ENCODE assay signal across 8 mouse cellular contexts in genomic region chr6:33248894-33249758, GRCm38 (mm10). TPM values are rescaled to one million over a fixed set of nuclear protein-coding genes. Genes with fewer than 3 reads are reported as not detected.
DNase-seq lines count a peak whose midpoint lies in the region; ATAC-seq and TF ChIP-seq lines count a peak whose summit lies in the region.

Gene Exoc4 (plus strand): TSS chr6:33249085.

- TF ChIP-seq POLR2A in testis, adult 2 months (IDR thresholded peaks at IDR 0.05; ENCODE audit: control insufficient read depth, low read depth, low read length) = peak; percentile 65

- WGBS in forebrain, embryonic 12.5 days = 1% methylated on average over 34 of the region's 34 CpGs
- WGBS in heart, postnatal 0 days = 4% methylated on average over 32 of the region's 34 CpGs
- WGBS in liver, embryonic 16.5 days (ENCODE audit: insufficient replicate concordance) = 1% methylated on average over 34 of the region's 34 CpGs
- WGBS in neural tube, embryonic 13.5 days = 2% methylated on average over 32 of the region's 34 CpGs

- no peaks in the 10 kb centered on the region for H3K9me3 ChIP-seq in E14TG2a.4 (ENCODE audit: low read length)
- no peaks in the 10 kb centered on the region for H3K9me3 ChIP-seq in forebrain, embryonic 12.5 days
- H3K9me3 ChIP-seq in heart, postnatal 0 days (replicated peaks; ENCODE audit: control insufficient read depth, low read length) = no peaks in the 10 kb centered on the region
- H3K9me3 ChIP-seq in liver, embryonic 16.5 days (replicated peaks; ENCODE audit: control insufficient read depth, low read length) = no peaks in the 10 kb centered on the region
- H3K9me3 ChIP-seq in neural tube, embryonic 13.5 days = no peaks in the 10 kb centered on the region

- peaks cover 33% of the 10 kb centered on the region for H3K36me3 ChIP-seq in E14TG2a.4 (ENCODE audit: insufficient read depth, low read length)
- no peaks in the 10 kb centered on the region for H3K36me3 ChIP-seq in forebrain, embryonic 12.5 days (replicated peaks)
- no peaks in the 10 kb centered on the region for H3K36me3 ChIP-seq in heart, postnatal 0 days (replicated peaks; ENCODE audit: control insufficient read depth, insufficient read depth, low read length)
- H3K36me3 ChIP-seq in liver, embryonic 16.5 days (ENCODE audit: control insufficient read depth, insufficient read depth) = no peaks in the 10 kb centered on the region
- H3K36me3 ChIP-seq in neural tube, embryonic 13.5 days = no peaks in the 10 kb centered on the region
- no peaks in the 10 kb centered on the region for H3K36me3 ChIP-seq in testis, adult 2 months (ENCODE audit: control insufficient read depth, insufficient read depth, low read length)

- TF ChIP-seq CTCF in E14TG2a.4 (conservative IDR thresholded peaks at IDR 0.05; ENCODE audit: low read length) = no peak
- TF ChIP-seq CTCF in heart, postnatal 0 days (IDR thresholded peaks at IDR 0.05; ENCODE audit: low read depth) = no peak
- no peak for TF ChIP-seq CTCF in testis, adult 2 months (IDR thresholded peaks at IDR 0.05; ENCODE audit: control insufficient read depth, insufficient read depth, insufficient replicate concordance, low read depth, low read length)

- H3K4me2 ChIP-seq in forebrain, embryonic 12.5 days = peak within 1 kb of the TSS; percentile 80
- peak within 1 kb of the TSS; percentile 78 for H3K4me2 ChIP-seq in heart, postnatal 0 days (ENCODE audit: low read depth, low read length)
- H3K4me2 ChIP-seq in liver, embryonic 16.5 days (ENCODE audit: low read depth, low read length) = peak within 1 kb of the TSS; percentile 78
- peak within 1 kb of the TSS; percentile 80 for H3K4me2 ChIP-seq in neural tube, embryonic 13.5 days

- no peaks in the 10 kb centered on the region for H3K27me3 ChIP-seq in E14TG2a.4 (ENCODE audit: insufficient read depth, low read length)
- no peaks in the 10 kb centered on the region for H3K27me3 ChIP-seq in forebrain, embryonic 12.5 days
- H3K27me3 ChIP-seq in heart, postnatal 0 days (ENCODE audit: control insufficient read depth, insufficient read depth, low read length) = no peaks in the 10 kb centered on the region
- no peaks in the 10 kb centered on the region for H3K27me3 ChIP-seq in liver, embryonic 16.5 days (ENCODE audit: control insufficient read depth, insufficient read depth, low read depth, low read length)
- no peaks in the 10 kb centered on the region for H3K27me3 ChIP-seq in neural tube, embryonic 13.5 days
- no peaks in the 10 kb centered on the region for H3K27me3 ChIP-seq in testis, adult 2 months (ENCODE audit: control insufficient read depth, insufficient read depth, low read length)

- H3K4me1 ChIP-seq in E14TG2a.4 (replicated peaks; ENCODE audit: low read depth, low read length) = peaks cover 43% of the 10 kb centered on the region
- H3K4me1 ChIP-seq in forebrain, embryonic 12.5 days = peaks cover 21% of the 10 kb centered on the region
- peaks cover 12% of the 10 kb centered on the region; the same call in 1 of the 2 replicates for H3K4me1 ChIP-seq in heart, postnatal 0 days (ENCODE audit: control insufficient read depth, insufficient read depth)
- no peaks in the 10 kb centered on the region; the same call in 1 of the 2 replicates for H3K4me1 ChIP-seq in liver, embryonic 16.5 days (ENCODE audit: control insufficient read depth, low read depth, low read length)
- peaks cover 25% of the 10 kb centered on the region for H3K4me1 ChIP-seq in neural tube, embryonic 13.5 days (replicated peaks)
- H3K4me1 ChIP-seq in testis, adult 2 months (ENCODE audit: control insufficient read depth, insufficient read depth, low read length) = peaks cover 3% of the 10 kb centered on the region

- peak within 1 kb of the TSS; percentile 90 for H3K9ac ChIP-seq in forebrain, embryonic 12.5 days
- peak within 1 kb of the TSS; percentile 78 for H3K9ac ChIP-seq in heart, postnatal 0 days (replicated peaks; ENCODE audit: low read depth, low read length)
- peak within 1 kb of the TSS; percentile 81 for H3K9ac ChIP-seq in liver, embryonic 16.5 days (ENCODE audit: low read depth, low read length)
- peak within 1 kb of the TSS; percentile 91 for H3K9ac ChIP-seq in neural tube, embryonic 13.5 days

- peak; percentile 96 for DNase-seq in c-Kit-positive CD71-positive TER-119-positive erythroid progenitor cells, embryonic 14.5 days (ENCODE audit: low spot score)
- peak; percentile 99 for DNase-seq in heart, postnatal 0 days (ENCODE audit: low spot score)
- peak; percentile 92 to 95 for DNase-seq in kidney, postnatal 4 days

- peak; percentile 38; the same call in 1 of the 2 replicates for TF ChIP-seq EP300 in heart, postnatal 0 days (IDR thresholded peaks at IDR 0.05; ENCODE audit: low read depth)

- H3K4me3 ChIP-seq in E14TG2a.4 (replicated peaks; ENCODE audit: low read length) = peak within 1 kb of the TSS; percentile 90
- H3K4me3 ChIP-seq in forebrain, embryonic 12.5 days (replicated peaks) = peak within 1 kb of the TSS; percentile 90
- peak within 1 kb of the TSS; percentile 94 for H3K4me3 ChIP-seq in heart, postnatal 0 days (ENCODE audit: low read depth, low read length)
- H3K4me3 ChIP-seq in liver, embryonic 16.5 days (ENCODE audit: low read depth, low read length) = peak within 1 kb of the TSS; percentile 74
- H3K4me3 ChIP-seq in neural tube, embryonic 13.5 days = peak within 1 kb of the TSS; percentile 89
- H3K4me3 ChIP-seq in testis, adult 2 months (ENCODE audit: control insufficient read depth, low read depth, low read length) = peak within 1 kb of the TSS; percentile 99

- peak; percentile 100 for ATAC-seq in forebrain, embryonic 12.5 days (ENCODE audit: low FRiP score)
- ATAC-seq in heart, postnatal 0 days (ENCODE audit: insufficient read depth, low read depth) = peak; percentile 100
- peak; percentile 100 for ATAC-seq in liver, embryonic 16.5 days (ENCODE audit: low read depth)
- peak; percentile 100 for ATAC-seq in neural tube, embryonic 13.5 days (ENCODE audit: low read depth)

- 0 out of 2 replicates have a peak within 1 kb of the TSS, but pooled peaks have one; percentile 46 for H3K27ac ChIP-seq in forebrain, embryonic 12.5 days
- H3K27ac ChIP-seq in heart, postnatal 0 days (ENCODE audit: low read depth) = peak within 1 kb of the TSS; percentile 55; the same call in 1 of the 2 replicates
- peak within 1 kb of the TSS; percentile 45; the same call in 1 of the 2 replicates for H3K27ac ChIP-seq in liver, embryonic 16.5 days (ENCODE audit: low read length)
- peak within 1 kb of the TSS; percentile 73 for H3K27ac ChIP-seq in neural tube, embryonic 13.5 days (replicated peaks)
- peak within 1 kb of the TSS; percentile 77 for H3K27ac ChIP-seq in testis, adult 2 months (ENCODE audit: control insufficient read depth, insufficient read depth, low read depth, low read length)

RNA-seq across cellular contexts. Expression of gene Exoc4, which starts in this region (rescaled TPM):
- polyA plus RNA-seq in forebrain, embryonic 12.5 days (2016; fragmentation: Nextera tagmentation; extraction: Ambion mirVana) = 53.2 and 56.8 TPM in 2 replicates
- 48.4 and 54.6 TPM in 2 replicates for total RNA-seq in heart, postnatal 0 days (2014; rRNA removed; ENCODE audit: low replicate concordance)
- 14.9 and 15.8 TPM in 2 replicates for polyA plus RNA-seq in heart, postnatal 0 days (2015; fragmentation: Nextera tagmentation; extraction: Ambion mirVana)
- polyA plus RNA-seq in liver, embryonic 16.5 days (2015; fragmentation: Nextera tagmentation; extraction: Ambion mirVana) = 10.9 and 11.3 TPM in 2 replicates
- 39.8 and 41.6 TPM in 2 replicates for polyA plus RNA-seq in neural tube, embryonic 13.5 days (2015; fragmentation: Nextera tagmentation; extraction: Ambion mirVana)
- 2.6 and 3.3 TPM in 2 replicates for polyA plus RNA-seq in testis, adult 2 months (2012; rRNA removed)

Comparison
In these comparisons a context has a peak if more than half of its experiments do, and no peak if none do; other contexts are left out.
1. Peak in every context shown above with its lines: DNase-seq, ATAC-seq, H3K4me3 ChIP-seq and H3K27ac ChIP-seq.